Mouse (Mus musculus) ES-E14 (cell line): ENCODE data around the gene Gpx5.

Experiments
- HCFC1 ChIP-seq: IDR thresholded peaks from 2 replicates; pipeline ENCODE4 v1.6.1; 2012; ENCODE audit warnings: low read length, inconsistent platforms, borderline replicate concordance; ENCODE audit not compliant: insufficient read depth
- ZC3H11A ChIP-seq: IDR thresholded peaks from 2 replicates; pipeline ENCODE4 v1.6.1; 2012; ENCODE audit warnings: low read depth, mild to moderate bottlenecking, inconsistent platforms, low read length, borderline replicate concordance

- TF ChIP-seq ZC3H11A: no peak
- no peak for TF ChIP-seq HCFC1
Observed at GRCm38 (mm10) chr13:21243196-21243595, 49.3 kb downstream of the Gpx5 start.
